Mouse (Mus musculus) ES-E14 (cell line): Measurements from ENCODE around the gene Smad1. TPM values are rescaled to one million over a fixed set of nuclear protein-coding genes. Genes with fewer than 3 reads are reported as not detected.

ENCODE experiments used
- DNase-seq: peaks from one replicate; pipeline ENCODE4 v3.0.0-alpha.2; 2013; ENCODE audit warnings: low read depth, low spot score
- H3K27ac ChIP-seq: 2 replicates; pipeline ENCODE4 v1.5.1; 2012; ENCODE audit warnings: low read depth, mild to moderate bottlenecking, low read length, moderate library complexity, mixed read lengths; ENCODE audit not compliant: poor library complexity, insufficient read depth, severe bottlenecking
- H3K36me3 ChIP-seq: 2 replicates; pipeline ENCODE4 v1.6.1; 2012; ENCODE audit warnings: mild to moderate bottlenecking, low read length, moderate library complexity, mixed read lengths; ENCODE audit not compliant: control insufficient read depth, poor library complexity, insufficient read depth, severe bottlenecking
- H3K4me1 ChIP-seq, 2 experiments: fragments of 150-350 bp in 1 of 2; sonication (generic) in 1 of 2; 2 replicates each; pipeline ENCODE4 v1.6.1; 2012; ENCODE audit warnings: low read length in 2 of 2, mild to moderate bottlenecking in 1 of 2, mixed read lengths in 1 of 2; ENCODE audit not compliant: control insufficient read depth in 2 of 2, insufficient read depth in 2 of 2, poor library complexity in 1 of 2
- H3K4me3 ChIP-seq, 2 experiments: fragments of 150-350 bp in 1 of 2; sonication (generic) in 1 of 2; 2 replicates each; pipeline ENCODE4 v1.5.1; 2012; ENCODE audit warnings: low read length in 2 of 2, low read depth in 1 of 2, mild to moderate bottlenecking in 1 of 2, mixed read lengths in 1 of 2; ENCODE audit not compliant: insufficient read depth in 1 of 2, poor library complexity in 1 of 2, severe bottlenecking in 1 of 2
- H3K9ac ChIP-seq: 2 replicates; pipeline ENCODE4 v1.6.1; 2012; ENCODE audit warnings: low read depth, mild to moderate bottlenecking, low read length, mixed read lengths; ENCODE audit not compliant: poor library complexity, insufficient read depth, severe bottlenecking
- H3K9me3 ChIP-seq: fragments of 150-350 bp; sonication (generic); 2 replicates; pipeline ENCODE4 v1.6.1; 2012; ENCODE audit warnings: low read depth, mild to moderate bottlenecking, low read length; ENCODE audit not compliant: control insufficient read depth, insufficient read depth
- CHD2 ChIP-seq: IDR thresholded peaks from 2 replicates; pipeline ENCODE4 v1.6.1; 2014; ENCODE audit warnings: mild to moderate bottlenecking, low read depth, low read length, inconsistent platforms
- HCFC1 ChIP-seq: IDR thresholded peaks from 2 replicates; pipeline ENCODE4 v1.6.1; 2012; ENCODE audit warnings: low read length, inconsistent platforms, borderline replicate concordance; ENCODE audit not compliant: insufficient read depth
- MAFK ChIP-seq: IDR thresholded peaks from 2 replicates; pipeline ENCODE4 v1.6.1; 2014; ENCODE audit warnings: mild to moderate bottlenecking, low read depth, low read length, inconsistent platforms; ENCODE audit not compliant: insufficient read depth
- ZC3H11A ChIP-seq: IDR thresholded peaks from 2 replicates; pipeline ENCODE4 v1.6.1; 2012; ENCODE audit warnings: low read depth, mild to moderate bottlenecking, inconsistent platforms, low read length, borderline replicate concordance
- ZNF384 ChIP-seq: IDR thresholded peaks from 2 replicates; pipeline ENCODE4 v1.6.1; 2012; ENCODE audit warnings: low read depth, low read length, inconsistent platforms
- in situ Hi-C, 2 experiments: fragments of 600-800 bp; cut with MboI; formaldehyde crosslinking; loops; one replicate each; pipeline ENCODE4 v1.15.1; 2025; ENCODE audit warnings: low sequenced_read_pairs in 2 of 2, inconsistent platforms in 1 of 2; ENCODE audit not compliant: unreplicated experiment in 2 of 2
- total RNA-seq: library from RNA; depleted of rRNA; stranded (reverse); fragments of 300-350 nt; gene quantifications from 2 replicates; pipeline ENCODE4 v1.2.3, GENCODE M21; 2012

Smad1 gene
- total RNA-seq, 1 experiment: 9.4 TPM

DNA sequence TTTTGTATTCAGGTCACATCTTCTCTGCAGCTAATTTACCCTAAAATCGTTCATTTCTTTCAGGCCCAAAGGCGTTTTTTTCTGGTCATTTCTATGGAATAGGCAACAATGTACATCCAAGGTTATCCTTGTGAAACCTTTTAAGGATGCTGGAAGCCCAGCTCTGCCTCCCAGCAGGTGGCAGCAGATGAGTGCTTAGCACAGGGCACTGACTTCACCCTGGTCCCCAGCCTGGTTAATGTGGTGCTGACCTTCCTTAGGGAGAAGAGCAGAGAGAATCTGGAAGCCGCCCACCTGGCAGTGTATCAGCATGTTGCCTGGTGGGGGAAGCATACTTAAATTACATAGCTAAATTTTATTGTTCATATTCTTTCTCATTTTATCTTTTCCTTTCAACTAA is 101.6 kb downstream of the Smad1 start:
- peak; percentile 25 for DNase-seq
- H3K36me3 ChIP-seq: no peaks in the 10 kb centered on the region
- no peak overlapping the region for H3K4me3 ChIP-seq
- no peak overlapping the region for H3K9ac ChIP-seq
- in situ Hi-C loops: no loop called here
- no peaks in the 10 kb centered on the region; a peak in 1 of 4 replicates for H3K4me1 ChIP-seq
- H3K27ac ChIP-seq: no peak overlapping the region
- no peak for TF ChIP-seq ZNF384
- no peak for TF ChIP-seq MAFK
- no peak for TF ChIP-seq CHD2
- no peak for TF ChIP-seq HCFC1
- 0 out of 2 replicates have a peak, but pooled peaks have one; percentile 9 for TF ChIP-seq ZC3H11A
- no peaks in the 10 kb centered on the region for H3K9me3 ChIP-seq

DNA sequence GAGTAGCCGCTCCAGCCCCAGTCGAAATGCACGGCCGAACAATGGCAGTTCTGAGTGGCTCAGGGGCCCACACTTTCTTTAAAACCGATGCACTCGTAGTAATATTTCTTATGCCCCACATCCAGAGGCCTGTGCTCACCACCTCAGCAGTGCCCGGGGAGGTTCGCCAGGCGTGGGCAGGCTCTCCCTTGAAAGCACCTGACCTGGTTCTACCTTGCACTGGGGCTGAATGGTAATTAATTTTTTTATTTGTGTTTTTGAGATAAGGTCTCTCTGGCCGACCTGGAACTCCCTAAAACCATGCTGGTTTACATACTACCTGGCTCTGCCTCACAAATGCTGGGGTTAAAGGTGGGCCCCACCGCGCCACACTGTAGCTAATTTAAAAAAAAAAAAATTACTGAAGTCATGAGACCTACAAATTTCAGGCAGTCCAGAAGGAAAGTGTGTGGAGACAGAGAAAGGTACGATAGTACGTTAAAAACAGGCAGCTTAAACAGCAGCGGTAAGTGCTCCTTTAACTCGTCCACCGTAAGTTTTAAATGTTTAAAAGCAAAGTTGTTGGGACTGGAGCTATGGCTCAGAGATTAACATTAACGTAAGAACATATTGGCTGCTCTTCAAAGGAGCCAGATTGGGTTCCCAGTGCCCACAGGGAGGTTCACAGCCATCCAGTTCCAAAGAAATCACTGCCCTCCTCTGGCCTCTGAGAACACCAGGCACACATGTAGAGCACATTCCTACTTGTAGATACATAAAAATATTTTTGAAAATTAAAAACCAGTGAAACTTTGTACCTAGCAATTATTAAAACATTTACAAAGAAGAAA is 103.8 kb downstream of the Smad1 start:
- in situ Hi-C loops: no loop called here
- H3K4me3 ChIP-seq: peak overlapping the region; percentile 78 to 81
- TF ChIP-seq HCFC1 (no peak), ZNF384 (0 out of 2 replicates have a peak, but pooled peaks have one; percentile 35)
- H3K27ac ChIP-seq: peak overlapping the region; percentile 64
- H3K4me1 ChIP-seq: no peaks in the 10 kb centered on the region; a peak in 1 of 4 replicates
- H3K9ac ChIP-seq: peak overlapping the region; percentile 93
- no peaks in the 10 kb centered on the region for H3K36me3 ChIP-seq
- no peaks in the 10 kb centered on the region for H3K9me3 ChIP-seq
- DNase-seq: no peak

DNA sequence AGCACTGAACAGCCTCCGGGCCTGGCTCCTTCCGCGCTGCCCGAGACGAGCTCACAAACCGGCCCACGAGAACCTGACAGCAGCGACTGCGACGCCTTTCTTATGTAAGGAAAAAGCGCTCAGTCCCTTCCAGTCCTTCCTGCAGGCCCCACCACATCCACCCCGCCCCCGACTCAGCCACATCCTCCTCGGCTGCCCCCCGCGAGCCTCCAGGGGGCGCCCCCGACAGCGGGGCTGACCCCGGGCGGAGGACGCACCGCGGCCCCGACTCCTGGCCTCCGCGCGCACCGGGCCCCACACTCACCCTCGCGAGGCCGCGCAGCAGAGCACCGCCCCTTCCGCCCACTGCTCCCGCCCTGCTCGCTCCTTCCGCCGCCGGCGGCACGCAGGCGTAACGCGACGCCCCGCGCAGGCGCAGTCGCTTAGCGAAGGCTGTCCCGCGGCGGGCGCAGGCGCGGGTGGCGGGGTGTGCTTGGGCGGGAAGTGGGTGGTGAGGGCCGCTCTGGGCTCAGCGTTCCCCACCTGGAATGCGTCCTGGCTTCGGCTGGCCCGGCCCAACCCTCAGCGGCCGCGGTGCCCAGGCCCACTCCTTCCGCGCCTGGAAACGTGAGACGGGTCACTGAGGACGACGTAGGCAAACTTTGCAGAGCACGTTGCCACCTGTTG is 104.6 kb downstream of the Smad1 start, which contains the start of gene Mmaa:
Gene Mmaa (minus strand): TSS at position 328 of the 666 bp plus-strand sequence.
- peak within 1 kb of the TSS; percentile 81 to 85 for H3K4me3 ChIP-seq
- in situ Hi-C loops: no loop called here
- H3K9me3 ChIP-seq: no peaks in the 10 kb centered on the region
- TF ChIP-seq ZNF384 (no peak), CHD2 (peak; percentile 43; the same call in 1 of the 2 replicates), HCFC1 (0 out of 2 replicates have a peak, but pooled peaks have one; percentile 21), MAFK (no peak), ZC3H11A (no peak)
- DNase-seq: peak; percentile 88
- H3K4me1 ChIP-seq: no peaks in the 10 kb centered on the region; a peak in 1 of 4 replicates
- no peaks in the 10 kb centered on the region for H3K36me3 ChIP-seq
- H3K27ac ChIP-seq: peak within 1 kb of the TSS; percentile 64
- peak within 1 kb of the TSS; percentile 93 for H3K9ac ChIP-seq

GRCm38 (mm10) chr8:79293841-79294240 is 105.5 kb downstream of the Smad1 start:
- Histone ChIP-seq H3K4me3 (peak overlapping the region in 1 of 2 experiments; percentile 76; a peak in 3 of 4 replicates), H3K4me1 (no peaks in the 10 kb centered on the region; a peak in 1 of 4 replicates), H3K9ac (no peak overlapping the region), H3K36me3 (no peaks in the 10 kb centered on the region), H3K27ac (no peak overlapping the region), H3K9me3 (no peaks in the 10 kb centered on the region)
- no peak for DNase-seq
- TF ChIP-seq ZNF384 (no peak), HCFC1 (no peak), MAFK (no peak), ZC3H11A (no peak), CHD2 (no peak)
- in situ Hi-C loops: no loop called here
